Mouse (Mus musculus) forebrain, postnatal 0 days (tissue): ENCODE data around the gene Immp2l. TPM values are rescaled to one million over a fixed set of nuclear protein-coding genes. Genes with fewer than 3 reads are reported as not detected.

ENCODE experiments used
- ATAC-seq: fragments of 200-750 bp; cut with Nextera tagmentation; 2 replicates; pipeline ENCODE4 v1.8.0; 2017; ENCODE audit warnings: mild to moderate bottlenecking, moderate library complexity
- DNase-seq: peaks from one replicate; pipeline ENCODE4 v3.0.0-alpha.2; 2015
- H3K27ac ChIP-seq: fragments of 300-500 bp; sonication (generic); 2 replicates; pipeline ENCODE4 v1.5.1; 2014; ENCODE audit warnings: low read depth, mild to moderate bottlenecking, antibody characterized with exemption, low read length, moderate library complexity, mixed read lengths
- H3K27me3 ChIP-seq: fragments of 300-500 bp; sonication (generic); 2 replicates; pipeline ENCODE4 v1.6.1; 2014; ENCODE audit warnings: mild to moderate bottlenecking, low read length, mixed read lengths; ENCODE audit not compliant: insufficient read depth
- H3K36me3 ChIP-seq: fragments of 300-500 bp; sonication (generic); 2 replicates; pipeline ENCODE4 v1.6.1; 2014; ENCODE audit warnings: mild to moderate bottlenecking, moderate library complexity; ENCODE audit not compliant: insufficient read depth
- H3K4me1 ChIP-seq: fragments of 300-500 bp; sonication (generic); 2 replicates; pipeline ENCODE4 v1.6.1; 2014; ENCODE audit warnings: antibody characterized with exemption; ENCODE audit not compliant: insufficient read depth
- H3K4me2 ChIP-seq: fragments of 300-500 bp; sonication (generic); 2 replicates; pipeline ENCODE4 v1.6.1; 2014; ENCODE audit warnings: low read depth, mild to moderate bottlenecking, moderate library complexity
- H3K4me3 ChIP-seq: fragments of 300-500 bp; sonication (generic); 2 replicates; pipeline ENCODE4 v1.5.1; 2014; ENCODE audit warnings: low read depth, low read length, mixed read lengths
- H3K9ac ChIP-seq: fragments of 300-500 bp; sonication (generic); 2 replicates; pipeline ENCODE4 v1.6.1; 2014; ENCODE audit warnings: mild to moderate bottlenecking
- H3K9me3 ChIP-seq: fragments of 300-500 bp; sonication (generic); 2 replicates; pipeline ENCODE4 v1.6.1; 2016; ENCODE audit warnings: low read length
- CTCF ChIP-seq: sonication (generic); IDR thresholded peaks from 2 replicates; pipeline ENCODE4 v1.5.1; 2016; ENCODE audit warnings: antibody characterized with exemption, control low read depth, low read depth
- WGBS: fragments of 180-500 bp; shearing (Covaris S2); extraction: QIAGEN DNeasy Blood & Tissue Kit; methylation state at CpG from one replicate; pipeline ENCODE4 v1.1.7; 2014; 5-methylcytosine and 5-hydroxymethylcytosine counted together
- polyA plus RNA-seq: library from polyadenylated mRNA; unstranded; fragments of >200 nt; fragmentation: Nextera tagmentation; extraction: Ambion mirVana; gene quantifications from 2 replicates; pipeline ENCODE4 v1.2.1, GENCODE M21; 2015
- total RNA-seq: library from RNA; depleted of rRNA; stranded (reverse); fragments of >200 nt; gene quantifications from 2 replicates; pipeline ENCODE4 v1.2.3, GENCODE M21; 2014

Gene Immp2l
- total and polyA plus RNA-seq, 2 experiments from 2014 or later: 5.9 to 19.4 TPM

DNA sequence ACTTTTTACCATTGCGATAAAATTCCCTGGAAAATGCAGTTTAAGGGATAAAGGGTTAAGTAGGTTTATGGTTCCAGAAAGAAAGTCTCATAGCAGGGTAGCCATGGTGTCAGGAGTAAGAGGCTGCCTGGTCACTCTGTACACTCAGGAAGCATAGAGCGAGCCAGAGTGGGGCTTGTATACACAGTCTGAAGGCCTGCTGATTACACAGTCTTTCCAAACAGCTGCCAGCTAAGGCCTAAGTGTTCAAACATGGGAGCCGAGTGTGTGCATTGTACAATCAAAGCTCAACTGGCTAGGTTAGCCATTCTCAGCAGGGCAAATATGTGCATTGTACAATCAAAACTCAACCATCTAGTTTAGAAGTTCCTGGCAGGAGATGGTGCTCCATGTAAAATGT is 393.2 kb downstream of the Immp2l start:
- H3K4me1 ChIP-seq: no peaks in the 10 kb centered on the region
- ATAC-seq: no peak
- no peak overlapping the region for H3K4me3 ChIP-seq
- WGBS: 59% methylated on average over 3 of the region's 3 CpGs
- no peaks in the 10 kb centered on the region for H3K27me3 ChIP-seq
- no peak for DNase-seq
- no peak overlapping the region for H3K27ac ChIP-seq
- no peak overlapping the region for H3K4me2 ChIP-seq
- H3K9ac ChIP-seq: no peak overlapping the region
- H3K9me3 ChIP-seq: no peaks in the 10 kb centered on the region
- no peak for TF ChIP-seq CTCF
- H3K36me3 ChIP-seq: no peaks in the 10 kb centered on the region

DNA sequence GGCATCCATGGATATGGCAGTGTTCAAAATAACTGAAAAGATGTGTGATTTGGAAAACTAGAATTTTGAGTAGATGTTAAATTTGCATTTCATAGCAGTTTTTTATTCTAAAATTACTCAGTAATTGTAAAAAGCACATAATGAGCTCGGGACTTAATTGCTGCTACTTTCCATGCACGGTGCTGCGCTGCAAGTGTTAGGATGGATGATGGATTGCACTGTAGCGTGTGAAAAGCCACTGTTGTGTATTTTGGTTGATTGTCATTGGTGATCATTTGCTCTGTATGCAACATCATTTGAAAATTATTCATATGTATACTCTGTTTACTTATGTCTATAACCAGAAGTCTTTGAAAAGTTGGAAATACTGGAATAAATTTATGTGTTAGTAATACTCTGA is 394.1 kb downstream of the Immp2l start:
- Histone ChIP-seq H3K4me1 (no peaks in the 10 kb centered on the region), H3K4me2 (no peak overlapping the region), H3K27me3 (no peaks in the 10 kb centered on the region), H3K9me3 (no peaks in the 10 kb centered on the region), H3K27ac (no peak overlapping the region), H3K9ac (no peak overlapping the region), H3K4me3 (no peak overlapping the region), H3K36me3 (no peaks in the 10 kb centered on the region)
- DNase-seq (no peak), ATAC-seq (no peak; the same call in 1 of the 2 replicates)
- WGBS: 47% methylated on average over 4 of the region's 4 CpGs
- no peak for TF ChIP-seq CTCF

DNA sequence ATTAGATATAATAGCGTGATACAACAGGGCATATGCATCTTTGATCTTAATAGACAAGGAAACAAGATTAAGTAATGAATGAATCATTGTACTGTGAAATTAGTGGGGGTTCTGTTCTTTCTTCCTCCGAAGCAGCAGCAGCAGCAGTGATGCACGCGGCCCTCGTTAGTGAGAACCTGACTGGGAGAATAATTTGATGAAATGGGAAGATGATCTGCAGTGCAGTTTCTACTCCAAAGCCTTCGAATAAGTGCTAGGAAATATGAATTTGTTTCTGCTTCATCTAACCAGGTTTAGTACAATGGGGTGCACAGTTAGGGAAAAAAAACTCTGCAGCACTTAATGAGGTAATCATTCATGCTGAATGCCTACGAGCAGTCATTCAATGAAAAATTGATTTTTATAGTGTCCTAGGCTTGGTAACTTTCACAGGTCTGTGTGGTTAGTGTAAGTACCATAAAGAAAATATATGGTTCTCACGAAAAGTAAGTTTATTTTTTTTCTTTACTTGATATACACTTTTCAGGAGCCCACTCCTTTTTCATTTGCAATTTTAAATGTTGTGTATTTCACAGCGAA is 401.3 kb downstream of the Immp2l start:
- Histone ChIP-seq H3K4me3 (no peak overlapping the region), H3K9me3 (no peaks in the 10 kb centered on the region), H3K4me1 (no peaks in the 10 kb centered on the region), H3K4me2 (no peak overlapping the region), H3K9ac (no peak overlapping the region), H3K36me3 (no peaks in the 10 kb centered on the region), H3K27me3 (no peaks in the 10 kb centered on the region), H3K27ac (no peak overlapping the region)
- ATAC-seq (no peak; the same call in 1 of the 2 replicates), DNase-seq (no peak)
- TF ChIP-seq CTCF: no peak
- 30% methylated on average over 9 of the region's 9 CpGs for WGBS

DNA sequence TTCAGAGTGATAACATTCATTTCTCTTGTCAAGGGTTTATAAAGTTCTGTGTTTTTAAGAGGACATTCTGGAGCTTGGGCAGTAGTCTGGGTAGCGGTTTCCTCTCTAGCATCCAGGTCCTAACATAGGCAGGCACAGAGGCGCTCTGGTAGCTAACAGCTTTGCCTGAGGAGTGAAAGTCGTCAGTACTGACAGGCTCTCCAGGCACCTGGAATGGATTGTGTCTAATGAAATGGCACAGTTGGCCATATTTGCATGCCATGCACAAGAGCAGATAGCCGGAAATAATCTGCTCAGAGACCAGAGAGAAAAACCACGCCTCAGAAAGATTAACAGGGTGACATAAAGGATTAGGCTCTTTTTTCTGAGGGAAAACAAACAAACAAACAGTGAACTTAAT is 403.6 kb downstream of the Immp2l start:
- H3K27me3 ChIP-seq: no peaks in the 10 kb centered on the region

DNA sequence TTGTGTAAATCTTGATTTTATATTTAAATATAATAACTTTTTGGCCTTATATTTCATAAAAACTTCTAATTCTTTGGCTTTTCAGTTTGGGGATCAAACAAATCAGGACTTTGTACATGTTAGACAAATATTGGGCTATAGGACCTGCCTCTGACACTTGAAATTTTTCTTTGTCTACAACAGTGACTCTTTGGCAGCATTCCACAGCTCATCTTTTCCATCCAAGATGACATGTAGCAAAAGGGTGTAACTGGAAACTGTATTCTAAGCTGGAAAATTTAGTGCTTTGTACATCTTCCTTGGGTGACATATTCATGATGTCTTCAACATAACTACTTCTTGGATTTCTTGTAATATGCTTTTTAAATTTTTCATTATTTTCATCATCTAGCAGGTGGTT is 404.9 kb downstream of the Immp2l start:
- DNase-seq (no peak), ATAC-seq (no peak)
- no peak overlapping the region for H3K27ac ChIP-seq
- no peaks in the 10 kb centered on the region for H3K27me3 ChIP-seq
- H3K4me2 ChIP-seq: no peak overlapping the region
- no peaks in the 10 kb centered on the region for H3K9me3 ChIP-seq
- no peaks in the 10 kb centered on the region for H3K36me3 ChIP-seq
- TF ChIP-seq CTCF: no peak
- no peak overlapping the region for H3K4me3 ChIP-seq
- H3K9ac ChIP-seq: no peak overlapping the region
- no peaks in the 10 kb centered on the region for H3K4me1 ChIP-seq

More for the DNA sequence above, 403.6 kb downstream of the Immp2l start:
- Histone ChIP-seq H3K4me3 (no peak overlapping the region), H3K4me1 (no peaks in the 10 kb centered on the region), H3K9me3 (no peaks in the 10 kb centered on the region), H3K36me3 (no peaks in the 10 kb centered on the region), H3K27ac (no peak overlapping the region), H3K4me2 (no peak overlapping the region), H3K9ac (no peak overlapping the region)
- 26% methylated on average over 5 of the region's 5 CpGs for WGBS
- no peak for TF ChIP-seq CTCF
- no peak for DNase-seq
- ATAC-seq: no peak

DNA sequence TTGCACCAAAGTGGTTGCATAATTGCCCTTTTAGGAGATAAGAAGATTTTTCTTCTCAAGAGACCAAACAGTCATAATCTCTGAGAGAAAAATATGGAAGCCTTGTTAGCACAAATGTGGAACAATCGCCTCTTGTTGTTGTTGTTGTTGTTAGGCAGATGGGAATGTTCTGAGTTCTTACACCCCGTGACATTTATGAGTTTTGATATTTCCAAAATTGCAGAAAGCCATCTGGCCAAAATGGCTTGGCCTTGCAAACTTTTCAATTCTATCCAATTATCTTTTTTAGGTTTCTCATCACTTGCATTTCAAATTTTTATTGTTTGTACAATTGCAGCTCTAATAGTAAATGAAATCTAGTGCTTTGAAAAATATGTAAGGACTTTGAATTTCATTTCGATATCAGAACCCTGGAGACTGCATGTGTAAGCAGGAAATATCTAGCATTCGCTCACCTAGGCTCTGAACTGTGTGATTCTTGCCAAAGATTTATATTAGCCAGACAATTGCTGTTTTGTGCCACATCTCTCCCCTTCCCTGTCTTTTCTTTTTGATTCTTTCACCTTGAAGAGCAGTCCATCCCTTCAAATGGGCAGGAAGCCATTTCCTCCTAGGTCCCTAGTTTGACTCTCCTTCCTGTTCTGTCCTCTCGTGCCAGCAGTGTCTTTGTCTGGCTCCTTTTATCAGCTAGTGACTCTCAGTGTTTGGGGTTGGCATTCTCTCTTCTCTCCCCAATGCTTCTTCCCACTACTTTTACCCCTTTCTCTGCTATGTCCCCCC is 412.5 kb downstream of the Immp2l start:
- H3K27me3 ChIP-seq: no peaks in the 10 kb centered on the region
- 66% methylated on average over 5 of the region's 5 CpGs for WGBS
- ATAC-seq (no peak; the same call in 1 of the 2 replicates), DNase-seq (no peak)
- no peaks in the 10 kb centered on the region for H3K4me1 ChIP-seq
- no peaks in the 10 kb centered on the region for H3K9me3 ChIP-seq
- H3K9ac ChIP-seq: no peak overlapping the region
- H3K4me3 ChIP-seq: no peak overlapping the region
- no peak overlapping the region for H3K4me2 ChIP-seq
- H3K36me3 ChIP-seq: no peaks in the 10 kb centered on the region
- no peak for TF ChIP-seq CTCF
- no peak overlapping the region for H3K27ac ChIP-seq

DNA sequence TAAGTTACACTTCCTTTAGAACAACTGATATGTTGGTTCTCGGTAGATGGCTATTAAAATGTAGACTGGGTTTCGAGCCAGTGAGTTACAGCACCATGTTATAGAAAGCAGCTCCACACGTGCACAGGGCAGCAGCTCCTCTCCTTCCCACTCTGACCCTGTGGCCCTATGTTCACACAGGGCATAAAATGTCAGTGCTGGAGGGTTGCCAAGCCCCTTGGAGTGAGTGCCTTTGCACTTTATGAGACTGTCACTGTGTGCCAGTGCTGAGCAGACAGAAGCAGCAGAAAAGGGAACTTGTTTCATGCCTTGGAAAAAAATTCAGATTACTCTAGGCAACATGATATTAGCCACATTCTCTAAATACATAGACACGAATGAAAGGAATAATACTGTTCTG is 414.6 kb downstream of the Immp2l start:
- WGBS: 39% methylated on average over 4 of the region's 4 CpGs
- TF ChIP-seq CTCF: no peak
- ATAC-seq: no peak
- H3K4me2 ChIP-seq: no peak overlapping the region
- no peak for DNase-seq
- H3K9me3 ChIP-seq: no peaks in the 10 kb centered on the region
- no peaks in the 10 kb centered on the region for H3K36me3 ChIP-seq
- H3K27me3 ChIP-seq: no peaks in the 10 kb centered on the region
- H3K9ac ChIP-seq: no peak overlapping the region
- H3K4me3 ChIP-seq: no peak overlapping the region
- H3K4me1 ChIP-seq: no peaks in the 10 kb centered on the region
- no peak overlapping the region for H3K27ac ChIP-seq
